Mouse (Mus musculus) ES-E14 (cell line): ENCODE results near the gene Aaed1.

Experiments
- CHD2 ChIP-seq: IDR thresholded peaks from 2 replicates; pipeline ENCODE4 v1.6.1; 2014; ENCODE audit warnings: mild to moderate bottlenecking, low read depth, low read length, inconsistent platforms
- HCFC1 ChIP-seq: IDR thresholded peaks from 2 replicates; pipeline ENCODE4 v1.6.1; 2012; ENCODE audit warnings: low read length, inconsistent platforms, borderline replicate concordance; ENCODE audit not compliant: insufficient read depth
- ZC3H11A ChIP-seq: IDR thresholded peaks from 2 replicates; pipeline ENCODE4 v1.6.1; 2012; ENCODE audit warnings: low read depth, mild to moderate bottlenecking, inconsistent platforms, low read length, borderline replicate concordance
- ZNF384 ChIP-seq: IDR thresholded peaks from 2 replicates; pipeline ENCODE4 v1.6.1; 2012; ENCODE audit warnings: low read depth, low read length, inconsistent platforms

DNA sequence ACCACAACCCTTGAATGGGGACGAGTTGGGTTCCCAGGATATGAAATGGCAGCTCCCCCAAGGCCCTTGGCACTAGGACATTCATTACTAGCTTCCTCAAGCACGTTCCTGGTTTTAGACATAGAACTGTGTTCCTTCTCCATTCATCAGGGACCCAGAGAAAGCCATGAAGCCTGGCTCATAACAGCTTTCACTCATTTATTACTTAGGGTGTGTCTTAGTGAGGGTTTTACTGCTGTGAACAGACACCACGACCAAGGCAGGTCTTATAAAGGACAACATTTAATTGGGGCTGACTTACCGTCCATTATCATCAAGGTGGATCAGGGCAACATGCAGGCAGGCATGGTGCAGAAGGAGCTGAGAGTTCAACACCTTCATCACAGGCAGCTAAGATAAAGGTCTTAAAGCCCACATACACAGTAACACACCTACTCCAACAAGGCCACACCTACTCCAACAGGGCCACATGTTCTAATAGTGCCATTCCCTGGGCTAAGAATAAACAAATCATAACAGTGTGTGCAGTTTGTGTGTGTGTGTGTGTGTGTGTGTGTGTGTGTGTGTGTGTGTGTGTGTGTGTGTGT, 23.1 kb upstream of the Aaed1 start:
- TF ChIP-seq HCFC1 (no peak), ZC3H11A (no peak), ZNF384 (no peak), CHD2 (no peak)
